Mouse (Mus musculus) urinary bladder, postnatal 25 days (tissue): ENCODE results near the gene Marco.

Source experiments
- DNase-seq: peaks from one replicate; pipeline ENCODE4 v3.0.0; 2022; ENCODE audit warnings: low spot score

Marco gene

DNA sequence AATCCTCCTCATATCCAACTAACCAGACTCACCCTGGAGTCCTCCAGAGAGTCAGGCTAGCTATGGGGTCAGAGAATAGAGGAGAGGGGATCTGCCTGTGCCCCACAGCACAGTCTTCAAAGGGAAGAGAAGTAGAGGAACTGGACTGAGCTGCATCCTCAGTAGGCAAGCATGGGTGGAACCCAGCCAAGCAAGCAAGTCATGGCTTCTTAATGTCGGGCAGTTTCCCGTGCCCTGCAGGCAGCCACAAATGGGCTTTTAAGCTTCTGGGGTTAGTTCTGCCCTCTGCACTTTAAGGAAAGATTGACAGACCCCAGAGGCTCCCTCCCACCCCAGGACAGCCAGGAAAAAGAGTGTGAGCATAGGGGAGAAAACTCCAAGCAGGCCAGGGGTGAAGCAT, 63.2 kb downstream of the Marco start:
- no peak for DNase-seq

DNA sequence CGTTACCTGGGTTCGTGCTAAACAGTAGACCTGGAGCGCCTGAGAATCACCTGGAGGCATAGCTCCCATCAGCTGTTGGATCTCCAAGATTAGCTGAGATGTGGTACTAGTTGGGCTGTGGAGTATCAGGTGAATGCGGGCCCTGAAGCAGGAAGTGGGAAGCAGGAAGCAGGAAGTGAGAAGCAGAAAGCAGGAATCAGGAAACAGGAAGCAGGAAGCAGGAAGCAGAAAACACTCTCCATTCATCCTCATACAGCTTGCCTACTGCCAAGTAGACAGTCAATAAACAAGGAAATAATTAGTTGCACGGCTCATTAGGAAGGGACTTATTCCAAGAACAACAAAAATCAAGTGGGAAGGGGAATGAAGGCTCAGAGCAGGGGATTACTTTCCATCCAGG, 69.2 kb downstream of the Marco start:
- DNase-seq: no peak

DNA sequence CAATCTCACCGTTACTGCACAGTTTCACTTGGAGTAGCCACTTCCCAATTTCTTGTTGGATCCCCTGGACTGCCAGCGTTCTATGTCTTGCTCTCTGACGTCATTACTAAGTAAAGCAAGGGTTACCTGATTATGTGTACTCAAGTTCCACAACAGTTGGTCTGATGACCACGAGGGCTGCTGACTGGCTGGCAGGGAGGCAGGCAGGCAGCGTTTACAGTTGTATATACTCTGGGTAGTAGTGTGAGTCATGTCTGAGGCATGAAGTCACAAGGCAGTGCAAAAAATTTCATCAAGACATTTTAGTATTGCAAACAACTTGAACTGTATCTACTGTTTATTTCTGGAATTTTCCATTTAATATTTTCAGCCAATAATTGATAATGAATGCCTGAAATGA, 74.7 kb downstream of the Marco start:
- no peak for DNase-seq

DNA sequence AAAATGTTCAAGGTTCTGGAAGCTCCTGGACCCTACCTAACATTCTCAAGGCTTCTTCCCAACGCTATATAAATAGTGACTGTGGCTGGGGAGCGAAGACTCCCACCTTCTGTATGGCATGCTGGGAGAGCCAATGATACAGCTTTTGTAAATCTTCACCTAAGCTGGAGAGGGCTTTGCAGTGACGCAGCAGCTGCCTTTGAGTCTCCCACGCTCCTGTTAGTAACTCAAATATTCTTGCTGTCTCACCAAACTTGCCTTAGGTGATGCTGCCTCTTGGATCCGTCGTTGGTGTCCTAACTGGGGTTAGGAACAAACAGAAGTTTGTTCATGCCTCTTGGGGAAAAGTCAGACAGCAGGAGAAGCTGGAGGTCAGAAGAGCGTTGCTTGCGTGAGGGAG, 79.2 kb downstream of the Marco start:
- DNase-seq: no peak
